Mouse (Mus musculus): ENCODE data around the gene Ier5l. TPM values are rescaled to one million over a fixed set of nuclear protein-coding genes. Genes with fewer than 3 reads are reported as not detected.

The Ier5l gene
- polyA plus RNA-seq, 1 experiment from 2014 or later: 0.96 TPM

GRCm38 (mm10) chr2:30440211-30440700 lies 33.8 kb downstream of the Ier5l start:
- Histone ChIP-seq H3K4me1 (peaks cover 65% of the 10 kb centered on the region), H3K36me3 (peaks cover 65% of the 10 kb centered on the region), H3K9me3 (no peaks in the 10 kb centered on the region), H3K27ac (replicated peaks) (peak overlapping the region; percentile 100), H3K4me2 (peak overlapping the region; percentile 77), H3K27me3 (replicated peaks) (no peaks in the 10 kb centered on the region), H3K4me3 (no peak overlapping the region), H3K9ac (peak overlapping the region; percentile 84)
- ATAC-seq (ENCODE audit: extremely low read depth, insufficient number of reproducible peaks, low FRiP score, low TSS enrichment): no peak
- WGBS: 5% methylated on average over 3 of the region's 3 CpGs

DNA sequence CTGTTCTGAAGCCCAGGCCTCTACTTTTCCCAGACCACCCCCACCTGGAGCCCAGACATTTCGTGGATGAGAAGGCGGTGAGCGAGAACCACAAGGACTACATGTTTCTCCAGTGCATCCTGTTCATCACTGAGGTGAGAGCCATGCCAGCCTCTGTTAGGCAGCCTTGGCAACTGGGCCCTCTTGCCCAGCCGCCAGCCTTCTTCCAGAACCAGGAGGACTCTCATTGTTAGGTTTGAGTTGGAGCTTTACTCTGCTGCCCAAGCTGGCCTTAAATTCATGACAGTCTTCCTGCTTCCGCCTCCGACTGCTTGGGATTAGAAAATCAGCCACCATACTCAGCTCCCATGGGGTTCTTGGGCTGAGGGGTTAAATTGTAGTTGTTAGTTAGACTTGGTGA lies 34.4 kb downstream of the Ier5l start:
- ATAC-seq (ENCODE audit: extremely low read depth, insufficient number of reproducible peaks, low FRiP score, low TSS enrichment): no peak
- Histone ChIP-seq H3K4me1 (peaks cover 59% of the 10 kb centered on the region), H3K9ac (peak overlapping the region; percentile 84), H3K9me3 (no peaks in the 10 kb centered on the region), H3K4me3 (no peak overlapping the region), H3K27ac (replicated peaks) (peak overlapping the region; percentile 100), H3K36me3 (peaks cover 65% of the 10 kb centered on the region), H3K27me3 (replicated peaks) (no peaks in the 10 kb centered on the region), H3K4me2 (no peak overlapping the region)
- 89% methylated on average over 6 of the region's 6 CpGs for WGBS

- H3K4me1 ChIP-seq: peaks cover 40% of the 10 kb centered on the region
- H3K27ac ChIP-seq (replicated peaks): no peak overlapping the region
- 91% methylated on average over 4 of the region's 4 CpGs for WGBS
- no peak overlapping the region for H3K4me2 ChIP-seq
- peaks cover 66% of the 10 kb centered on the region for H3K36me3 ChIP-seq
- ATAC-seq (ENCODE audit: extremely low read depth, insufficient number of reproducible peaks, low FRiP score, low TSS enrichment): no peak
- H3K9me3 ChIP-seq: no peaks in the 10 kb centered on the region
- H3K27me3 ChIP-seq (replicated peaks): no peaks in the 10 kb centered on the region
- H3K9ac ChIP-seq: no peak overlapping the region
- H3K4me3 ChIP-seq: no peak overlapping the region
Measured at GRCm38 (mm10) chr2:30437791-30438190, 36.2 kb downstream of the Ier5l start.

GRCm38 (mm10) chr2:30436809-30437208 lies 37.2 kb downstream of the Ier5l start:
- Histone ChIP-seq H3K4me2 (no peak overlapping the region), H3K9ac (no peak overlapping the region), H3K4me1 (peaks cover 31% of the 10 kb centered on the region), H3K36me3 (peaks cover 76% of the 10 kb centered on the region), H3K4me3 (no peak overlapping the region), H3K9me3 (no peaks in the 10 kb centered on the region), H3K27me3 (replicated peaks) (no peaks in the 10 kb centered on the region), H3K27ac (replicated peaks) (no peak overlapping the region)
- ATAC-seq (ENCODE audit: extremely low read depth, insufficient number of reproducible peaks, low FRiP score, low TSS enrichment): no peak
- WGBS: 79% methylated on average over 4 of the region's 4 CpGs

DNA sequence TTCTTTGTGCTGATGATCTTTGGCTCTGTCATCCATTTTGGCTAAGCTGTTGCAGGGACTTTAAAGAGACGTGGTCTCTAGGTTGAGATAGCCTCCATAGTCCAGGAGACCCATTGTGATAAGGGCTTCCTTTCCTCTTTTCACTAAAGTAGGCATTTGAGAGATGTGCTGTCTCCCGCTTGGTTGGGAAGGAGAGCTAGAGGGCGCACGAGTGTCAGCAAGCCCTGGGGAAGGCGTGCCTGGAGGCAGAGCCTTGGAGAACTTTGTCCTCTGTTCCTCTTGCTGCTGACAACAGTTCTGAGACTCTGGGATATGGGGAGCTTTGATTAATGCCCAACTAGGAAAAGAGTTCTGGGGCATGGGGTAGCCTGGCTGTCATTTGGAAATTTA lies 37.9 kb downstream of the Ier5l start:
- H3K36me3 ChIP-seq: peaks cover 83% of the 10 kb centered on the region
- H3K9me3 ChIP-seq: no peaks in the 10 kb centered on the region
- WGBS: 67% methylated on average over 5 of the region's 5 CpGs
- H3K27ac ChIP-seq (replicated peaks): peak overlapping the region; percentile 49; the same call in 1 of the 2 replicates
- no peak overlapping the region for H3K4me3 ChIP-seq
- H3K4me2 ChIP-seq: no peak overlapping the region
- no peak for ATAC-seq (ENCODE audit: extremely low read depth, insufficient number of reproducible peaks, low FRiP score, low TSS enrichment)
- no peaks in the 10 kb centered on the region for H3K27me3 ChIP-seq (replicated peaks)
- peaks cover 27% of the 10 kb centered on the region for H3K4me1 ChIP-seq
- no peak overlapping the region for H3K9ac ChIP-seq

DNA sequence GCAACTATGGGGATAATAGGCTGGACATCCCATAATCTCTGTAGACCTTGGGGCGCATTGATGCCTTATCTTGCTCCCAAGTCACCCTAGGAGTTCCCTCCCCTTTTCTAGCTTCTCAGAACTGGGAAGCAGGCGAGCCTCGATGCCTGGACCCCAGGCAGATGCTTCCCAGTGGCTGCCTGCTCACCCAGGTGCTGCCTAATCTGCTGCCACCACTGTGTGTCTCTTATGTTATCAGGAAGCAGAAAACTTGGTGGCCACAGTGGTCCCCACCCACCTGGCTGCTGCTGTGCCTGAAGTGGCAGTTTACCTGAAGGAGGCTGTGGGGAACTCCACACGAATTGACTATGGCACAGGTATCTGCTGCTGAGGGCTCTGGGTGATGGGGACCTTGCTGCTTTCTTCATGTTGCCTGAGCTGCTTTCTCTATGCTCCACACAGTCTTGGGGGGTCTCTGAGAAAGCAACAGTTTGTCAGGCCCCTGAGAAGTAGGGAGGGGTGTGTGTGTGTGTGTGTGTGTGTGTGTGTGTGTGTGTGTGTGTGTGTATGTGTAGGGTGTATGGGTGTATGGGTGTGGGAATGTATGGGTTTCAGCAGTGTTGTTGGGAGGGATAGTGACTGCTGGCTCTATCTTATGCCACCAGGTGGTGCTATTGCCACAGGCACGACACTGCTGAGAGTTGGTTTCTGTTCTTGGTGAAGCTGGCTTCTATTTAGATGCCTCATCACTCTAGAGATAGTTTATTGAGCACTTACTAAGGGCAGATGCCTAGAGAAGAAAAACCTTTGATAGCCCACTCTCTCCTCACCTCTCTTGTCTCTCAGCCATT lies 38.5 kb downstream of the Ier5l start:
- Histone ChIP-seq H3K27me3 (replicated peaks) (no peaks in the 10 kb centered on the region), H3K4me1 (peaks cover 20% of the 10 kb centered on the region), H3K4me3 (no peak overlapping the region), H3K4me2 (no peak overlapping the region), H3K9me3 (no peaks in the 10 kb centered on the region), H3K36me3 (peaks cover 89% of the 10 kb centered on the region), H3K9ac (no peak overlapping the region), H3K27ac (replicated peaks) (0 out of 2 replicates have a peak overlapping the region, but pooled peaks have one; percentile 49)
- ATAC-seq (ENCODE audit: extremely low read depth, insufficient number of reproducible peaks, low FRiP score, low TSS enrichment): no peak
- WGBS: 49% methylated on average over 5 of the region's 5 CpGs

GRCm38 (mm10) chr2:30429156-30429555 lies 44.9 kb downstream of the Ier5l start:
- no peak for ATAC-seq (ENCODE audit: extremely low read depth, insufficient number of reproducible peaks, low FRiP score, low TSS enrichment)
- Histone ChIP-seq H3K9ac (no peak overlapping the region), H3K27me3 (replicated peaks) (no peaks in the 10 kb centered on the region), H3K4me1 (peaks cover 7% of the 10 kb centered on the region; the same call in 1 of the 2 replicates), H3K4me2 (no peak overlapping the region), H3K27ac (replicated peaks) (no peak overlapping the region), H3K36me3 (peaks cover 84% of the 10 kb centered on the region), H3K9me3 (no peaks in the 10 kb centered on the region), H3K4me3 (no peak overlapping the region)

Other genes starting within 250 kb of the Ier5l start
- 39.6 and 41.9 TPM in 2 replicates for gene Lrrc8a, start 236.5 kb downstream of the Ier5l start, polyA plus RNA-seq (2015; fragmentation: Nextera tagmentation; extraction: Ambion mirVana)
- 0.19 and 0.27 TPM in 2 replicates for gene Gm28035, start 233.7 kb downstream of the Ier5l start, polyA plus RNA-seq (2015; fragmentation: Nextera tagmentation; extraction: Ambion mirVana)
- gene Phyhd1, start 208.0 kb downstream of the Ier5l start, polyA plus RNA-seq (2015; fragmentation: Nextera tagmentation; extraction: Ambion mirVana): 7.0 and 8.2 TPM in 2 replicates
- gene Gm28038, start 193.2 kb downstream of the Ier5l start, polyA plus RNA-seq (2015; fragmentation: Nextera tagmentation; extraction: Ambion mirVana): not detected in 2 replicates
- 27.8 and 30.3 TPM in 2 replicates for gene Dolk, start 187.9 kb downstream of the Ier5l start, polyA plus RNA-seq (2015; fragmentation: Nextera tagmentation; extraction: Ambion mirVana)
- 22.2 and 25.7 TPM in 2 replicates for gene Nup188, start 187.8 kb downstream of the Ier5l start, polyA plus RNA-seq (2015; fragmentation: Nextera tagmentation; extraction: Ambion mirVana)
- gene Sh3glb2, start 114.9 kb downstream of the Ier5l start, polyA plus RNA-seq (2015; fragmentation: Nextera tagmentation; extraction: Ambion mirVana): 122 and 124 TPM in 2 replicates
- 28.9 and 31.4 TPM in 2 replicates for gene Miga2, start 110.0 kb downstream of the Ier5l start, polyA plus RNA-seq (2015; fragmentation: Nextera tagmentation; extraction: Ambion mirVana)
- gene Dolpp1, start 82.0 kb downstream of the Ier5l start, polyA plus RNA-seq (2015; fragmentation: Nextera tagmentation; extraction: Ambion mirVana): 18.8 and 23.2 TPM in 2 replicates
- gene Crat, start 58.4 kb downstream of the Ier5l start, polyA plus RNA-seq (2015; fragmentation: Nextera tagmentation; extraction: Ambion mirVana): 74.5 and 76.8 TPM in 2 replicates
- gene Ptpa, start 58.2 kb downstream of the Ier5l start, polyA plus RNA-seq (2015; fragmentation: Nextera tagmentation; extraction: Ambion mirVana): 100.0 and 109 TPM in 2 replicates
- 2.1 and 2.4 TPM in 2 replicates for gene Cstad, start 120.8 kb upstream of the Ier5l start, polyA plus RNA-seq (2015; fragmentation: Nextera tagmentation; extraction: Ambion mirVana)

Measured in heart, embryonic 13.5 days (tissue).